Mouse (Mus musculus): ENCODE measurements around the gene Stox2. TPM values are rescaled to one million over a fixed set of nuclear protein-coding genes. Genes with fewer than 3 reads are reported as not detected.

Gene Stox2
- polyA plus RNA-seq, 1 experiment from 2014 or later: 7.4 TPM

DNA sequence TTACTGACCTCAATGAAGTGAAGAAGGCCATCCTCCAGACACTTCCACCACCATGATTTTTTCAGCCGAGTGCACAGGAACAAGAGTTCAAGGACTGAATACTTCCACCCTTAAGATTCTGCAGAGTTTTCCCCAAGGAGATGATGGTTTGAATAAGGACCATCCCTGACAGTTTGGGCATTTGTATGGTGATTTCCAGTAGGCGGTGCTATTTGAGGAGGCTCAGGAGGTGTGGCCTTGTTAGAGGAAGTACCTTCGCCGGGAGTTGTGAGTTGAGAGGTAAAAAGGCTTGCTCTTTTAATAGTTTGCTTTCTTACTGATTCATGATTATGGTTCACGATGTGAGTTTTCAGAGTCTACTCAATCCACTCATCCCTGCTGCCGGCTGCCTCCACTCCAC is 138.0 kb downstream of the Stox2 start:
- no peak for ATAC-seq

DNA sequence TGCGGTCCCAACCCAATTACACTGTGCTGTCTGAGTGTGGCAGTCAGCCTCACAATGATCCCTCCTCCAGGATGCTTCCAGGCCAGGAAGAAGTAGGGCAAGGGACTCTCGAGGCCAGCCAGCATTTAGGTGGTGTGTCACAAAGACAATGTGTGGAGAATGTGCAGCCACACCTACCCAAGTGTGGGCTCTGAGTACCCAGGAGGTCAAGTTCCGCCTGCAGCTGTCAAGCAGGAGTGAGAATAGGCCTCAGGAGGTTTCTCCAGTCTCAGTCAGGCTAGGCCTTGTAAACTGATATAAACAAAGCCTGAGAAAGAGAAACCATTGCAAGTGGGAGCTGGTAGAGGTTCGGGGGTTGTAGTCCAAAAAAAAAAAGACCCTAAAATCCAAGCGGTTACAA is 139.8 kb downstream of the Stox2 start:
- TF ChIP-seq CTCF (IDR thresholded peaks at IDR 0.05) (no peak), EP300 (IDR thresholded peaks at IDR 0.05) (no peak)
- 66% methylated on average over 5 of the region's 5 CpGs for WGBS
- Histone ChIP-seq H3K27ac (ENCODE audit: low read length) (no peak overlapping the region), H3K4me3 (ENCODE audit: low read depth, low read length) (no peak overlapping the region), H3K9ac (replicated peaks; ENCODE audit: low read depth) (no peak overlapping the region), H3K9me3 (ENCODE audit: low read length) (no peaks in the 10 kb centered on the region), H3K36me3 (ENCODE audit: insufficient read depth, low read length) (no peaks in the 10 kb centered on the region), H3K27me3 (replicated peaks; ENCODE audit: insufficient read depth, low read length) (no peaks in the 10 kb centered on the region), H3K4me1 (ENCODE audit: insufficient read depth, low read depth, low read length) (no peaks in the 10 kb centered on the region), H3K4me2 (replicated peaks; ENCODE audit: low read depth, low read length) (no peak overlapping the region)
- DNase-seq (ENCODE audit: low spot score): no peak
- ATAC-seq: no peak

More for the DNA sequence above, 138.0 kb downstream of the Stox2 start:
- no peak for DNase-seq (ENCODE audit: low spot score)
- Histone ChIP-seq H3K4me2 (replicated peaks; ENCODE audit: low read depth, low read length) (no peak overlapping the region), H3K9ac (replicated peaks; ENCODE audit: low read depth) (no peak overlapping the region), H3K27ac (ENCODE audit: low read length) (no peak overlapping the region), H3K27me3 (replicated peaks; ENCODE audit: insufficient read depth, low read length) (no peaks in the 10 kb centered on the region), H3K9me3 (ENCODE audit: low read length) (no peaks in the 10 kb centered on the region), H3K4me1 (ENCODE audit: insufficient read depth, low read depth, low read length) (no peaks in the 10 kb centered on the region), H3K4me3 (ENCODE audit: low read depth, low read length) (no peak overlapping the region), H3K36me3 (ENCODE audit: insufficient read depth, low read length) (no peaks in the 10 kb centered on the region)
- 92% methylated on average over 6 of the region's 6 CpGs for WGBS
- TF ChIP-seq CTCF (IDR thresholded peaks at IDR 0.05) (no peak), EP300 (IDR thresholded peaks at IDR 0.05) (no peak)

DNA sequence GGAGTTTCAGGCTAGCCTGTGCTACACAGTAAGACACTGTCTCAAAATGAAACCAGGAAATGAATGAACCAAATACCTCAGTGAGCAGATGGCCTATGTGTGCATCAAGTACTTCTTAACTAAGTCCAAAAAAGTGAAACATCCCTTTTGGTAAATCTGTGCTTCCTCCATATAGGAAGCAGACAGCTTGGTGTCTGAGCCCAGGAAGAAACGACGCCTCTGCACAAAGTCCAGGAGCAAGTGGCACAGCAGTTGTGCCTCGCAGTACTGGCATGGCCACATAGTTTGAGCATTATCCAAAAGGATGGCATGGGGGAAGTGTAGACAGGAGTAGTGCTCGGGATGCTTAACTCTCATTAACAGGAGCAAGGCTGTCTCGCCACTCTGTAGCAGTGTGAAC is 140.3 kb downstream of the Stox2 start:
- Histone ChIP-seq H3K4me2 (replicated peaks; ENCODE audit: low read depth, low read length) (no peak overlapping the region), H3K36me3 (ENCODE audit: insufficient read depth, low read length) (no peaks in the 10 kb centered on the region), H3K27me3 (replicated peaks; ENCODE audit: insufficient read depth, low read length) (no peaks in the 10 kb centered on the region), H3K9me3 (ENCODE audit: low read length) (no peaks in the 10 kb centered on the region), H3K4me1 (ENCODE audit: insufficient read depth, low read depth, low read length) (no peaks in the 10 kb centered on the region), H3K27ac (ENCODE audit: low read length) (no peak overlapping the region), H3K4me3 (ENCODE audit: low read depth, low read length) (no peak overlapping the region), H3K9ac (replicated peaks; ENCODE audit: low read depth) (no peak overlapping the region)
- TF ChIP-seq EP300 (IDR thresholded peaks at IDR 0.05) (no peak), CTCF (IDR thresholded peaks at IDR 0.05) (no peak)
- no peak for DNase-seq (ENCODE audit: low spot score)
- whole genome bisulfite sequencing: 95% methylated on average over 5 of the region's 5 CpGs
- no peak for ATAC-seq

DNA sequence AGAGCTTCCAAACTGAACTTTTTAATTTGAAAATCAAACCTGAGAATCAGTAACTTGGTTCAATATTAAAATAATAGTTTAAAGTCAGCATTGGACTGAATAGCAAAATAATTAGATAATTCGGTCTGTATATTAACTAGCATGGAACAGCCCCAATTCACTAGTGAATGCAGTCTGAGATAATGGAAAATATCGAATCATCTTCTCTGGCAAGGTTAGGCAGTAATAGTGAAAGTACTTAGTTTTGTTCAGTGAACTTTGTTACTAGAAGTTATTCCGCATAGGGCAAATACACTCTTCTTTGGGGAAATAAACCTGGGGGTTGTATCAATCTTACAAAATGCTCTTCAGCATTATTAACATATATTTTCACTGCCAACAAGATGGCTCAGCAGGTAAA is 147.7 kb downstream of the Stox2 start:
- ATAC-seq (no peak), DNase-seq (ENCODE audit: low spot score) (no peak)
- H3K9me3 ChIP-seq (ENCODE audit: low read length): no peaks in the 10 kb centered on the region
- no peak overlapping the region for H3K4me3 ChIP-seq (ENCODE audit: low read depth, low read length)
- 91% methylated on average over 3 of the region's 3 CpGs for WGBS
- no peak overlapping the region for H3K27ac ChIP-seq (ENCODE audit: low read length)
- H3K27me3 ChIP-seq (replicated peaks; ENCODE audit: insufficient read depth, low read length): no peaks in the 10 kb centered on the region
- no peak overlapping the region for H3K9ac ChIP-seq (replicated peaks; ENCODE audit: low read depth)
- no peak for TF ChIP-seq EP300 (IDR thresholded peaks at IDR 0.05)
- no peak for TF ChIP-seq CTCF (IDR thresholded peaks at IDR 0.05)
- H3K4me1 ChIP-seq (ENCODE audit: insufficient read depth, low read depth, low read length): no peaks in the 10 kb centered on the region
- H3K4me2 ChIP-seq (replicated peaks; ENCODE audit: low read depth, low read length): no peak overlapping the region
- no peaks in the 10 kb centered on the region for H3K36me3 ChIP-seq (ENCODE audit: insufficient read depth, low read length)

DNA sequence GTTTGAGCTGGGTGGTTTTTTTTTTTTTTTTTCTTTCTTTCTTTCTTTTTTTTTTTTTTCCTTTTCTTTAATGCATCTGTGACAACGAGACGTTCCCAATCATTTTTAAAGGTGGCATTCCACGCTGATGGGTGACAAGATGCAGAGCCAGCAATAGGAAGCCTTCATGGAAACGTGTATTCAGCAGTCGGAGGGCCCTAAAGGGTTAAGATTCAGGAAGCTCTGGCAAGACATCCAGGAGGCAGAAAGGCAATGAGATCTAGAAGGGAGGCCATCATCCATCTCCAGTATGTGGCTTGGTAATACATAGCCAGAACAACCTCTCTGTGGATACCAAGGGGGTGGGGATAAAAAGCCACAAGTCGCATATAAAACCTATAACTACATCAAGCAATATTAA is 156.5 kb downstream of the Stox2 start:
- ATAC-seq: no peak
- DNase-seq (ENCODE audit: low spot score): no peak
- 21% methylated on average over 6 of the region's 6 CpGs for WGBS

DNA sequence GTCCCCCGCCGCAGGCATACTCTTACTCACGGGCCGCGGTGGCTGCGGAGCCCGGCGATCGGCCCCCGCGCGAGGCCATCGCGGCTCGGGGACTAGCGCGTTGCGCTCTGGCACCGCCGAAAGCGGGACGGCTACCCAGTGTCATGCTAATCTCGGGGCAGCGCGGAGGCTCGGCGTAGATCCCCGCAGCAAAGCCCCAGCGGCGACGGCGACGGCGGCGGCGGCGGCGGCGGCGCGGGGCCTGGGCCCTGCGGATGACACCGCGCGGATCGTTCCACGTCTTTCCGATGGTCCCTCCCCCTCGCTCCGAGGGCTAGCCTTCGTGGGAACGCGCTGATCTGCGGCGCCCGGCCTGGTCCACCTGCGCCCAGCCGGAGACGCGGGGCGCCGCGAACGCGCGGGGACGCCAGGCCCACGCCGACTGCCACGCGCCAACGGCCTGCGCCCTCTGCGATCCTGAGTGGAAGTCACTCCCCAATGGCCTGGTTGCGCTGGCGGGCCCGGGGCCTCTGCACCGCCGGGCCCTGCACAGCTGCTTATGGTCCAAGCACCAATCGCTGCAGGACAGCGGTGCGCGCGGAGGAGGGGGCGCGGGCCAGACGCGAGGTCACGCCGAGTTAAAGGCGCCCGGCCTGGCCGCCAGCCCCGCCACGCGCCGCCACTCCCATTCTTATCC is 157.2 kb downstream of the Stox2 start:
- peak; percentile 57 for DNase-seq (ENCODE audit: low spot score)
- Histone ChIP-seq H3K36me3 (ENCODE audit: insufficient read depth, low read length) (no peaks in the 10 kb centered on the region), H3K9me3 (ENCODE audit: low read length) (no peaks in the 10 kb centered on the region), H3K4me2 (replicated peaks; ENCODE audit: low read depth, low read length) (peak overlapping the region; percentile 99), H3K4me1 (ENCODE audit: insufficient read depth, low read depth, low read length) (peaks cover 8% of the 10 kb centered on the region; the same call in 1 of the 2 replicates), H3K27me3 (replicated peaks; ENCODE audit: insufficient read depth, low read length) (no peaks in the 10 kb centered on the region), H3K9ac (replicated peaks; ENCODE audit: low read depth) (peak overlapping the region; percentile 59), H3K27ac (ENCODE audit: low read length) (peak overlapping the region; percentile 64), H3K4me3 (ENCODE audit: low read depth, low read length) (peak overlapping the region; percentile 75)
- peak; percentile 76 for ATAC-seq
- WGBS: under 1% methylated on average over 84 of the region's 97 CpGs
- TF ChIP-seq EP300 (IDR thresholded peaks at IDR 0.05): no peak

More for the DNA sequence above, 156.5 kb downstream of the Stox2 start:
- Histone ChIP-seq H3K27me3 (replicated peaks; ENCODE audit: insufficient read depth, low read length) (no peaks in the 10 kb centered on the region), H3K4me3 (ENCODE audit: low read depth, low read length) (peak overlapping the region; percentile 75), H3K36me3 (ENCODE audit: insufficient read depth, low read length) (no peaks in the 10 kb centered on the region), H3K9me3 (ENCODE audit: low read length) (no peaks in the 10 kb centered on the region), H3K27ac (ENCODE audit: low read length) (no peak overlapping the region), H3K4me1 (ENCODE audit: insufficient read depth, low read depth, low read length) (peaks cover 8% of the 10 kb centered on the region; the same call in 1 of the 2 replicates), H3K9ac (replicated peaks; ENCODE audit: low read depth) (no peak overlapping the region), H3K4me2 (replicated peaks; ENCODE audit: low read depth, low read length) (peak overlapping the region; percentile 99)
- no peak for TF ChIP-seq EP300 (IDR thresholded peaks at IDR 0.05)
- no peak for TF ChIP-seq CTCF (IDR thresholded peaks at IDR 0.05)

All from lung, postnatal 0 days (tissue).